Mouse (Mus musculus): Measurements from ENCODE around the gene Pygo2. TPM values are rescaled to one million over a fixed set of nuclear protein-coding genes. Genes with fewer than 3 reads are reported as not detected.

Pygo2 gene
- polyA plus RNA-seq, 1 experiment from 2014 or later, result 52.5 TPM

GRCm38 (mm10) chr3:89395419-89395805, 34.6 kb upstream of the Pygo2 start:
- Histone ChIP-seq H3K9ac (replicated peaks) (0 out of 2 replicates have a peak overlapping the region, but pooled peaks have one; percentile 8), H3K9me3 (no peaks in the 10 kb centered on the region), H3K4me1 (peaks cover 59% of the 10 kb centered on the region), H3K27me3 (peaks cover 37% of the 10 kb centered on the region), H3K4me3 (peak overlapping the region; percentile 58), H3K27ac (replicated peaks) (no peak overlapping the region), H3K36me3 (no peaks in the 10 kb centered on the region), H3K4me2 (replicated peaks) (peak overlapping the region; percentile 100)
- ATAC-seq (ENCODE audit: low FRiP score, low read depth), result no peak
- WGBS, result 2% methylated on average over 10 of the region's 10 CpGs

- no peak for ATAC-seq (ENCODE audit: low FRiP score, low read depth)
- WGBS, result 1% methylated on average over 36 of the region's 44 CpGs
Observed at GRCm38 (mm10) chr3:89395806-89396653, 34.0 kb upstream of the Pygo2 start.

GRCm38 (mm10) chr3:89396654-89397005, 33.4 kb upstream of the Pygo2 start:
- peak overlapping the region; percentile 62 for H3K9ac ChIP-seq (replicated peaks)
- WGBS, result 2% methylated on average over 4 of the region's 4 CpGs

More at GRCm38 (mm10) chr3:89395806-89396653, 34.0 kb upstream of the Pygo2 start:
- H3K9ac ChIP-seq (replicated peaks), result peak overlapping the region; percentile 62
- H3K27ac ChIP-seq (replicated peaks), result no peak overlapping the region
- H3K27me3 ChIP-seq, result peaks cover 31% of the 10 kb centered on the region
- peaks cover 53% of the 10 kb centered on the region for H3K4me1 ChIP-seq
- H3K4me2 ChIP-seq (replicated peaks), result peak overlapping the region; percentile 100
- no peaks in the 10 kb centered on the region for H3K9me3 ChIP-seq
- peak overlapping the region; percentile 58 for H3K4me3 ChIP-seq
- H3K36me3 ChIP-seq, result no peaks in the 10 kb centered on the region

GRCm38 (mm10) chr3:89401329-89401728, 28.7 kb upstream of the Pygo2 start:
- Histone ChIP-seq H3K4me3 (no peak overlapping the region), H3K4me1 (peaks cover 4% of the 10 kb centered on the region), H3K36me3 (peaks cover 36% of the 10 kb centered on the region), H3K4me2 (replicated peaks) (no peak overlapping the region), H3K9ac (replicated peaks) (no peak overlapping the region), H3K27me3 (peaks cover 3% of the 10 kb centered on the region; the same call in 1 of the 2 replicates), H3K9me3 (no peaks in the 10 kb centered on the region), H3K27ac (replicated peaks) (no peak overlapping the region)
- ATAC-seq (ENCODE audit: low FRiP score, low read depth), result no peak
- WGBS, result 85% methylated on average over 7 of the region's 7 CpGs

More at GRCm38 (mm10) chr3:89396654-89397005, 33.4 kb upstream of the Pygo2 start:
- H3K9me3 ChIP-seq, result no peaks in the 10 kb centered on the region
- H3K4me2 ChIP-seq (replicated peaks), result peak overlapping the region; percentile 100
- peaks cover 26% of the 10 kb centered on the region for H3K27me3 ChIP-seq
- H3K4me1 ChIP-seq, result peaks cover 47% of the 10 kb centered on the region
- H3K27ac ChIP-seq (replicated peaks), result no peak overlapping the region
- H3K4me3 ChIP-seq, result peak overlapping the region; percentile 58
- peaks cover 6% of the 10 kb centered on the region for H3K36me3 ChIP-seq
- ATAC-seq (ENCODE audit: low FRiP score, low read depth), result no peak

GRCm38 (mm10) chr3:89402693-89403092, 27.3 kb upstream of the Pygo2 start, which contains the start of gene Lenep:
Lenep (minus strand) TSS chr3:89402793.
- peaks cover 45% of the 10 kb centered on the region for H3K36me3 ChIP-seq
- H3K9me3 ChIP-seq, result no peaks in the 10 kb centered on the region
- WGBS, result 77% methylated on average over 5 of the region's 5 CpGs
- no peak within 1 kb of the TSS for H3K9ac ChIP-seq (replicated peaks)
- no peaks in the 10 kb centered on the region for H3K4me1 ChIP-seq
- H3K4me2 ChIP-seq (replicated peaks), result no peak within 1 kb of the TSS
- H3K4me3 ChIP-seq, result no peak within 1 kb of the TSS
- ATAC-seq (ENCODE audit: low FRiP score, low read depth), result no peak
- H3K27me3 ChIP-seq, result no peaks in the 10 kb centered on the region
- H3K27ac ChIP-seq (replicated peaks), result no peak within 1 kb of the TSS

- no peak overlapping the region for H3K27ac ChIP-seq (replicated peaks)
- no peak for ATAC-seq (ENCODE audit: low FRiP score, low read depth)
- peaks cover 7% of the 10 kb centered on the region for H3K4me1 ChIP-seq
- peaks cover 41% of the 10 kb centered on the region for H3K36me3 ChIP-seq
- H3K27me3 ChIP-seq, result no peaks in the 10 kb centered on the region
- H3K4me2 ChIP-seq (replicated peaks), result no peak overlapping the region
- no peaks in the 10 kb centered on the region for H3K9me3 ChIP-seq
- no peak overlapping the region for H3K4me3 ChIP-seq
- no peak overlapping the region for H3K9ac ChIP-seq (replicated peaks)
- 96% methylated on average over 6 of the region's 6 CpGs for WGBS
Observed at GRCm38 (mm10) chr3:89406887-89407286, 23.1 kb upstream of the Pygo2 start.

- Histone ChIP-seq H3K9me3 (no peaks in the 10 kb centered on the region), H3K27ac (replicated peaks) (no peak overlapping the region), H3K36me3 (peaks cover 26% of the 10 kb centered on the region), H3K9ac (replicated peaks) (no peak overlapping the region), H3K4me3 (no peak overlapping the region), H3K4me2 (replicated peaks) (no peak overlapping the region), H3K27me3 (no peaks in the 10 kb centered on the region), H3K4me1 (peaks cover 7% of the 10 kb centered on the region)
- ATAC-seq (ENCODE audit: low FRiP score, low read depth), result no peak
- WGBS, result 61% methylated on average over 16 of the region's 16 CpGs
Observed at GRCm38 (mm10) chr3:89408448-89408847, 21.6 kb upstream of the Pygo2 start.

- peaks cover 7% of the 10 kb centered on the region for H3K4me1 ChIP-seq
- H3K27ac ChIP-seq (replicated peaks), result no peak overlapping the region
- H3K27me3 ChIP-seq, result no peaks in the 10 kb centered on the region
- H3K9ac ChIP-seq (replicated peaks), result no peak overlapping the region
- 95% methylated on average over 3 of the region's 3 CpGs for WGBS
- H3K36me3 ChIP-seq, result peaks cover 27% of the 10 kb centered on the region
- no peaks in the 10 kb centered on the region for H3K9me3 ChIP-seq
- no peak overlapping the region for H3K4me3 ChIP-seq
- ATAC-seq (ENCODE audit: low FRiP score, low read depth), result no peak
- H3K4me2 ChIP-seq (replicated peaks), result no peak overlapping the region
Observed at GRCm38 (mm10) chr3:89409701-89410100, 20.3 kb upstream of the Pygo2 start.

- Histone ChIP-seq H3K36me3 (peaks cover 33% of the 10 kb centered on the region), H3K27ac (replicated peaks) (peak overlapping the region; percentile 52; the same call in 1 of the 2 replicates), H3K9me3 (no peaks in the 10 kb centered on the region), H3K9ac (replicated peaks) (peak overlapping the region; percentile 47), H3K4me2 (replicated peaks) (peak overlapping the region; percentile 73), H3K4me3 (peak overlapping the region; percentile 54), H3K27me3 (no peaks in the 10 kb centered on the region), H3K4me1 (peaks cover 7% of the 10 kb centered on the region)
- WGBS, result 83% methylated on average over 10 of the region's 10 CpGs
- ATAC-seq (ENCODE audit: low FRiP score, low read depth), result no peak
Observed at GRCm38 (mm10) chr3:89410864-89411263, 19.1 kb upstream of the Pygo2 start.

- H3K27ac ChIP-seq (replicated peaks), result peak within 1 kb of the TSS; percentile 52; the same call in 1 of the 2 replicates
- 7% methylated on average over 28 of the region's 28 CpGs for WGBS
- H3K27me3 ChIP-seq, result no peaks in the 10 kb centered on the region
- H3K4me3 ChIP-seq, result peak within 1 kb of the TSS; percentile 54
- peak within 1 kb of the TSS; percentile 73 for H3K4me2 ChIP-seq (replicated peaks)
- peak; percentile 99 for ATAC-seq (ENCODE audit: low FRiP score, low read depth)
- peaks cover 39% of the 10 kb centered on the region for H3K36me3 ChIP-seq
- H3K4me1 ChIP-seq, result peaks cover 9% of the 10 kb centered on the region
- peak within 1 kb of the TSS; percentile 47 for H3K9ac ChIP-seq (replicated peaks)
- no peaks in the 10 kb centered on the region for H3K9me3 ChIP-seq
Observed at GRCm38 (mm10) chr3:89411490-89412393, 18.3 kb upstream of the Pygo2 start, which contains the start of gene Flad1. Flad1 (minus strand) TSS chr3:89411870.

- no peak overlapping the region for H3K27ac ChIP-seq (replicated peaks)
- no peak overlapping the region for H3K4me2 ChIP-seq (replicated peaks)
- H3K27me3 ChIP-seq, result no peaks in the 10 kb centered on the region
- peaks cover 28% of the 10 kb centered on the region for H3K36me3 ChIP-seq
- peaks cover 28% of the 10 kb centered on the region for H3K4me1 ChIP-seq
- H3K9me3 ChIP-seq, result no peaks in the 10 kb centered on the region
- no peak for ATAC-seq (ENCODE audit: low FRiP score, low read depth)
- WGBS, result 96% methylated on average over 8 of the region's 8 CpGs
- H3K4me3 ChIP-seq, result no peak overlapping the region
- no peak overlapping the region for H3K9ac ChIP-seq (replicated peaks)
Observed at GRCm38 (mm10) chr3:89416158-89416557, 13.9 kb upstream of the Pygo2 start.
